Mouse (Mus musculus): Measurements from ENCODE around the gene Retn. TPM values are rescaled to one million over a fixed set of nuclear protein-coding genes. Genes with fewer than 3 reads are reported as not detected.

Retn gene
- polyA plus RNA-seq, 1 experiment from 2014 or later = not detected

- ATAC-seq (ENCODE audit: low FRiP score) = no peak
- 81% methylated on average over 6 of the region's 6 CpGs for WGBS
- H3K36me3 ChIP-seq (ENCODE audit: control insufficient read depth, insufficient read depth, low read length) = 0 out of 2 replicates have a peak, but pooled peaks cover 6% of the 10 kb centered on the region
- H3K4me2 ChIP-seq (replicated peaks; ENCODE audit: low read depth, low read length) = no peak overlapping the region
- no peak overlapping the region for H3K9ac ChIP-seq (ENCODE audit: low read depth, low read length)
- no peaks in the 10 kb centered on the region for H3K9me3 ChIP-seq (ENCODE audit: control insufficient read depth, low read length)
- H3K27me3 ChIP-seq (ENCODE audit: control insufficient read depth, insufficient read depth, low read length) = no peaks in the 10 kb centered on the region
- no peak overlapping the region for H3K4me3 ChIP-seq (ENCODE audit: low read depth, low read length)
- H3K27ac ChIP-seq (ENCODE audit: low read depth, low read length) = no peak overlapping the region
- DNase-seq (ENCODE audit: low spot score) = no peak
- H3K4me1 ChIP-seq (replicated peaks; ENCODE audit: control insufficient read depth, insufficient read depth, low read length) = no peaks in the 10 kb centered on the region
These were observed 28.0 kb downstream of the Retn start for GRCm38 (mm10) chr8:3683408-3684176.

GRCm38 (mm10) chr8:3684530-3684929, 29.0 kb downstream of the Retn start:
- H3K9ac ChIP-seq (ENCODE audit: low read depth, low read length) = no peak overlapping the region
- DNase-seq (ENCODE audit: low spot score) (no peak), ATAC-seq (ENCODE audit: low FRiP score) (peak; percentile 20; the same call in 1 of the 2 replicates)
- H3K4me1 ChIP-seq (replicated peaks; ENCODE audit: control insufficient read depth, insufficient read depth, low read length) = no peaks in the 10 kb centered on the region
- H3K36me3 ChIP-seq (ENCODE audit: control insufficient read depth, insufficient read depth, low read length) = 0 out of 2 replicates have a peak, but pooled peaks cover 3% of the 10 kb centered on the region
- H3K27ac ChIP-seq (ENCODE audit: low read depth, low read length) = no peak overlapping the region
- H3K27me3 ChIP-seq (ENCODE audit: control insufficient read depth, insufficient read depth, low read length) = no peaks in the 10 kb centered on the region
- no peak overlapping the region for H3K4me3 ChIP-seq (ENCODE audit: low read depth, low read length)
- H3K9me3 ChIP-seq (ENCODE audit: control insufficient read depth, low read length) = no peaks in the 10 kb centered on the region
- H3K4me2 ChIP-seq (replicated peaks; ENCODE audit: low read depth, low read length) = no peak overlapping the region

GRCm38 (mm10) chr8:3685422-3685821, 29.9 kb downstream of the Retn start:
- DNase-seq (ENCODE audit: low spot score) = no peak
- Histone ChIP-seq H3K9me3 (ENCODE audit: control insufficient read depth, low read length) (no peaks in the 10 kb centered on the region), H3K27me3 (ENCODE audit: control insufficient read depth, insufficient read depth, low read length) (no peaks in the 10 kb centered on the region), H3K36me3 (ENCODE audit: control insufficient read depth, insufficient read depth, low read length) (no peaks in the 10 kb centered on the region), H3K4me3 (ENCODE audit: low read depth, low read length) (no peak overlapping the region), H3K27ac (ENCODE audit: low read depth, low read length) (no peak overlapping the region), H3K4me2 (replicated peaks; ENCODE audit: low read depth, low read length) (no peak overlapping the region), H3K9ac (ENCODE audit: low read depth, low read length) (no peak overlapping the region), H3K4me1 (replicated peaks; ENCODE audit: control insufficient read depth, insufficient read depth, low read length) (no peaks in the 10 kb centered on the region)
- WGBS = 67% methylated on average over 5 of the region's 5 CpGs
- no peak for ATAC-seq (ENCODE audit: low FRiP score)

- Histone ChIP-seq H3K4me1 (replicated peaks; ENCODE audit: control insufficient read depth, insufficient read depth, low read length) (no peaks in the 10 kb centered on the region), H3K9me3 (ENCODE audit: control insufficient read depth, low read length) (no peaks in the 10 kb centered on the region), H3K27me3 (ENCODE audit: control insufficient read depth, insufficient read depth, low read length) (no peaks in the 10 kb centered on the region), H3K27ac (ENCODE audit: low read depth, low read length) (no peak overlapping the region), H3K4me2 (replicated peaks; ENCODE audit: low read depth, low read length) (no peak overlapping the region), H3K4me3 (ENCODE audit: low read depth, low read length) (no peak overlapping the region), H3K36me3 (ENCODE audit: control insufficient read depth, insufficient read depth, low read length) (no peaks in the 10 kb centered on the region), H3K9ac (ENCODE audit: low read depth, low read length) (no peak overlapping the region)
- DNase-seq (ENCODE audit: low spot score) (no peak), ATAC-seq (ENCODE audit: low FRiP score) (no peak)
- 69% methylated on average over 6 of the region's 6 CpGs for WGBS
These were observed 32.0 kb downstream of the Retn start for GRCm38 (mm10) chr8:3687537-3687936.

- Histone ChIP-seq H3K4me2 (replicated peaks; ENCODE audit: low read depth, low read length) (no peak overlapping the region), H3K27ac (ENCODE audit: low read depth, low read length) (no peak overlapping the region), H3K27me3 (ENCODE audit: control insufficient read depth, insufficient read depth, low read length) (no peaks in the 10 kb centered on the region), H3K9ac (ENCODE audit: low read depth, low read length) (no peak overlapping the region), H3K4me3 (ENCODE audit: low read depth, low read length) (no peak overlapping the region), H3K4me1 (replicated peaks; ENCODE audit: control insufficient read depth, insufficient read depth, low read length) (no peaks in the 10 kb centered on the region), H3K36me3 (ENCODE audit: control insufficient read depth, insufficient read depth, low read length) (no peaks in the 10 kb centered on the region), H3K9me3 (ENCODE audit: control insufficient read depth, low read length) (no peaks in the 10 kb centered on the region)
- DNase-seq (ENCODE audit: low spot score) = no peak
- 86% methylated on average over 3 of the region's 3 CpGs for WGBS
- no peak for ATAC-seq (ENCODE audit: low FRiP score)
These were observed 35.2 kb downstream of the Retn start for GRCm38 (mm10) chr8:3690774-3691173.

GRCm38 (mm10) chr8:3694121-3694520, 38.6 kb downstream of the Retn start, which contains the start of gene Fcer2a:
TSS of gene Fcer2a (minus strand) at chr8:3694175.
- Histone ChIP-seq H3K27ac (ENCODE audit: low read depth, low read length) (no peak within 1 kb of the TSS), H3K4me3 (ENCODE audit: low read depth, low read length) (no peak within 1 kb of the TSS), H3K4me1 (replicated peaks; ENCODE audit: control insufficient read depth, insufficient read depth, low read length) (no peaks in the 10 kb centered on the region), H3K9me3 (ENCODE audit: control insufficient read depth, low read length) (no peaks in the 10 kb centered on the region), H3K4me2 (replicated peaks; ENCODE audit: low read depth, low read length) (no peak within 1 kb of the TSS), H3K36me3 (ENCODE audit: control insufficient read depth, insufficient read depth, low read length) (no peaks in the 10 kb centered on the region), H3K27me3 (ENCODE audit: control insufficient read depth, insufficient read depth, low read length) (no peaks in the 10 kb centered on the region), H3K9ac (ENCODE audit: low read depth, low read length) (no peak within 1 kb of the TSS)
- WGBS = 89% methylated on average over 3 of the region's 3 CpGs
- ATAC-seq (ENCODE audit: low FRiP score) (no peak), DNase-seq (ENCODE audit: low spot score) (no peak)

- Histone ChIP-seq H3K9ac (ENCODE audit: low read depth, low read length) (no peak overlapping the region), H3K27ac (ENCODE audit: low read depth, low read length) (no peak overlapping the region), H3K4me3 (ENCODE audit: low read depth, low read length) (no peak overlapping the region), H3K4me1 (replicated peaks; ENCODE audit: control insufficient read depth, insufficient read depth, low read length) (no peaks in the 10 kb centered on the region), H3K36me3 (ENCODE audit: control insufficient read depth, insufficient read depth, low read length) (no peaks in the 10 kb centered on the region), H3K27me3 (ENCODE audit: control insufficient read depth, insufficient read depth, low read length) (no peaks in the 10 kb centered on the region), H3K9me3 (ENCODE audit: control insufficient read depth, low read length) (no peaks in the 10 kb centered on the region), H3K4me2 (replicated peaks; ENCODE audit: low read depth, low read length) (no peak overlapping the region)
- DNase-seq (ENCODE audit: low spot score) (no peak), ATAC-seq (ENCODE audit: low FRiP score) (no peak)
- WGBS = 85% methylated on average over 1 of the region's 1 CpGs
These were observed 45.9 kb downstream of the Retn start for GRCm38 (mm10) chr8:3701491-3701890.

- 58% methylated on average over 4 of the region's 4 CpGs for WGBS
These were observed 50.1 kb downstream of the Retn start for GRCm38 (mm10) chr8:3705711-3706110.

GRCm38 (mm10) chr8:3707611-3708010, 52.0 kb downstream of the Retn start:
- H3K4me2 ChIP-seq (replicated peaks; ENCODE audit: low read depth, low read length) = no peak overlapping the region
- H3K36me3 ChIP-seq (ENCODE audit: control insufficient read depth, insufficient read depth, low read length) = no peaks in the 10 kb centered on the region
- no peaks in the 10 kb centered on the region for H3K27me3 ChIP-seq (ENCODE audit: control insufficient read depth, insufficient read depth, low read length)
- no peak for DNase-seq (ENCODE audit: low spot score)
- 72% methylated on average over 7 of the region's 7 CpGs for WGBS
- H3K9ac ChIP-seq (ENCODE audit: low read depth, low read length) = no peak overlapping the region
- H3K4me3 ChIP-seq (ENCODE audit: low read depth, low read length) = no peak overlapping the region
- H3K27ac ChIP-seq (ENCODE audit: low read depth, low read length) = no peak overlapping the region
- no peak for ATAC-seq (ENCODE audit: low FRiP score)
- no peaks in the 10 kb centered on the region for H3K4me1 ChIP-seq (replicated peaks; ENCODE audit: control insufficient read depth, insufficient read depth, low read length)
- no peaks in the 10 kb centered on the region for H3K9me3 ChIP-seq (ENCODE audit: control insufficient read depth, low read length)

More at GRCm38 (mm10) chr8:3705711-3706110, 50.1 kb downstream of the Retn start:
- DNase-seq (ENCODE audit: low spot score) = peak; percentile 22
- no peak for ATAC-seq (ENCODE audit: low FRiP score)
- Histone ChIP-seq H3K9ac (ENCODE audit: low read depth, low read length) (no peak overlapping the region), H3K27me3 (ENCODE audit: control insufficient read depth, insufficient read depth, low read length) (no peaks in the 10 kb centered on the region), H3K4me3 (ENCODE audit: low read depth, low read length) (no peak overlapping the region), H3K9me3 (ENCODE audit: control insufficient read depth, low read length) (no peaks in the 10 kb centered on the region), H3K4me1 (replicated peaks; ENCODE audit: control insufficient read depth, insufficient read depth, low read length) (no peaks in the 10 kb centered on the region), H3K4me2 (replicated peaks; ENCODE audit: low read depth, low read length) (no peak overlapping the region), H3K36me3 (ENCODE audit: control insufficient read depth, insufficient read depth, low read length) (no peaks in the 10 kb centered on the region), H3K27ac (ENCODE audit: low read depth, low read length) (no peak overlapping the region)

Data from hindbrain, embryonic 11.5 days (tissue).